Mouse (Mus musculus): Measurements from ENCODE around the gene Hao2.

Gene Hao2

GRCm38 (mm10) chr3:98856892-98857291 is 36.1 kb downstream of the Hao2 start:
- DNase-seq (ENCODE audit: low read depth, low spot score): no peak

GRCm38 (mm10) chr3:98855160-98855559 is 37.9 kb downstream of the Hao2 start:
- no peak for DNase-seq (ENCODE audit: low read depth, low spot score)

- DNase-seq (ENCODE audit: low read depth, low spot score): no peak
These were observed 39.4 kb downstream of the Hao2 start for GRCm38 (mm10) chr3:98853685-98854084.

GRCm38 (mm10) chr3:98853051-98853450 is 40.0 kb downstream of the Hao2 start:
- DNase-seq (ENCODE audit: low read depth, low spot score): no peak

GRCm38 (mm10) chr3:98852631-98853030 is 40.4 kb downstream of the Hao2 start:
- DNase-seq (ENCODE audit: low read depth, low spot score): no peak

GRCm38 (mm10) chr3:98851853-98852252 is 41.2 kb downstream of the Hao2 start:
- DNase-seq (ENCODE audit: low read depth, low spot score): no peak

- DNase-seq (ENCODE audit: low read depth, low spot score): no peak
These were observed 42.8 kb downstream of the Hao2 start for GRCm38 (mm10) chr3:98850262-98850661.

- DNase-seq (ENCODE audit: low read depth, low spot score): no peak
These were observed 44.1 kb downstream of the Hao2 start for GRCm38 (mm10) chr3:98848898-98849297.

All from CD4-positive, CD25-positive, alpha-beta regulatory T cell, adult 2 months (primary cell).